ENCODE assay signal across 8 mouse cellular contexts in genomic region chr1:165084179-165084578, GRCm38 (mm10).
DNase-seq lines count a peak whose midpoint lies in the region; ATAC-seq and TF ChIP-seq lines count a peak whose summit lies in the region.

No protein-coding gene starts in this region.

- peaks cover 7% of the 10 kb centered on the region for H3K4me1 ChIP-seq in neural tube, embryonic 12.5 days
- H3K4me1 ChIP-seq in embryonic fibroblast, embryonic 13.5 days (ENCODE audit: control insufficient read depth, insufficient read depth, low read length), result peaks cover 3% of the 10 kb centered on the region; the same call in 1 of the 2 replicates
- no peaks in the 10 kb centered on the region for H3K4me1 ChIP-seq in kidney, embryonic 14.5 days (ENCODE audit: control insufficient read depth, insufficient read depth, low read length)
- H3K4me1 ChIP-seq in kidney, embryonic 15.5 days, result no peaks in the 10 kb centered on the region

- H3K9ac ChIP-seq in neural tube, embryonic 12.5 days, result no peak overlapping the region
- no peak overlapping the region for H3K9ac ChIP-seq in kidney, embryonic 14.5 days (ENCODE audit: low read depth, low read length)
- H3K9ac ChIP-seq in kidney, embryonic 15.5 days, result no peak overlapping the region

- H3K79me2 ChIP-seq in myocyte (ENCODE audit: control insufficient read depth, insufficient read depth), result no peaks in the 10 kb centered on the region

- H3K4me3 ChIP-seq in neural tube, embryonic 12.5 days, result no peak overlapping the region
- no peak overlapping the region for H3K4me3 ChIP-seq in embryonic fibroblast, embryonic 13.5 days (ENCODE audit: insufficient read depth, low read length)
- no peak overlapping the region for H3K4me3 ChIP-seq in myocyte
- H3K4me3 ChIP-seq in kidney, embryonic 14.5 days (ENCODE audit: low read length), result no peak overlapping the region
- no peak overlapping the region for H3K4me3 ChIP-seq in kidney, embryonic 15.5 days (replicated peaks)

- TF ChIP-seq POLR2A in embryonic fibroblast, embryonic 13.5 days (IDR thresholded peaks at IDR 0.05; ENCODE audit: low read depth, low read length), result no peak
- no peak for TF ChIP-seq POLR2A in myocyte (IDR thresholded peaks at IDR 0.05; ENCODE audit: insufficient read length, low read depth)

- WGBS in neural tube, embryonic 12.5 days, result 85% methylated on average over 6 of the region's 6 CpGs
- 83% methylated on average over 6 of the region's 6 CpGs for WGBS in kidney, embryonic 14.5 days
- WGBS in kidney, embryonic 15.5 days, result 84% methylated on average over 6 of the region's 6 CpGs

- no peak for DNase-seq in neural tube, embryonic 10.5 days (ENCODE audit: extremely low spot score, low spot score)
- DNase-seq in heart, postnatal 4 days, result peak; percentile 35

- H3K27me3 ChIP-seq in neural tube, embryonic 12.5 days (replicated peaks), result no peaks in the 10 kb centered on the region
- no peaks in the 10 kb centered on the region for H3K27me3 ChIP-seq in myocyte (ENCODE audit: control insufficient read depth, insufficient read depth, insufficient read length)
- no peaks in the 10 kb centered on the region for H3K27me3 ChIP-seq in kidney, embryonic 14.5 days (ENCODE audit: control insufficient read depth, insufficient read depth, low read length)
- H3K27me3 ChIP-seq in kidney, embryonic 15.5 days, result no peaks in the 10 kb centered on the region

- no peak overlapping the region for H3K4me2 ChIP-seq in neural tube, embryonic 12.5 days (replicated peaks)
- H3K4me2 ChIP-seq in myocyte (ENCODE audit: low read depth), result peak overlapping the region; percentile 25
- no peak overlapping the region for H3K4me2 ChIP-seq in kidney, embryonic 14.5 days (replicated peaks; ENCODE audit: low read depth, low read length)
- no peak overlapping the region for H3K4me2 ChIP-seq in kidney, embryonic 15.5 days

- ATAC-seq in neural tube, embryonic 12.5 days (ENCODE audit: low FRiP score, low read depth), result peak; percentile 41; the same call in 1 of the 2 replicates
- ATAC-seq in kidney, embryonic 14.5 days (ENCODE audit: low FRiP score, low TSS enrichment), result no peak
- ATAC-seq in kidney, embryonic 15.5 days (replicated peaks; ENCODE audit: low FRiP score), result no peak
- ATAC-seq in megakaryocyte-erythroid progenitor cell, adult 5-6 weeks (replicated peaks; ENCODE audit: low FRiP score, low TSS enrichment, poor library complexity, severe bottlenecking), result no peak

- H3K9me3 ChIP-seq in neural tube, embryonic 12.5 days, result no peaks in the 10 kb centered on the region
- 0 out of 2 replicates have a peak, but pooled peaks cover under 1% of the 10 kb centered on the region for H3K9me3 ChIP-seq in kidney, embryonic 14.5 days (ENCODE audit: control insufficient read depth, low read length)
- no peaks in the 10 kb centered on the region for H3K9me3 ChIP-seq in kidney, embryonic 15.5 days (replicated peaks)

- no peak overlapping the region for H3ac ChIP-seq in myocyte (ENCODE audit: control insufficient read depth, insufficient read length)

- no peak for TF ChIP-seq CTCF in embryonic fibroblast, embryonic 13.5 days (IDR thresholded peaks at IDR 0.05; ENCODE audit: borderline replicate concordance, insufficient read depth, low read length)

- no peaks in the 10 kb centered on the region for H3K36me3 ChIP-seq in neural tube, embryonic 12.5 days
- no peaks in the 10 kb centered on the region for H3K36me3 ChIP-seq in myocyte (ENCODE audit: control insufficient read depth, insufficient read depth)
- H3K36me3 ChIP-seq in kidney, embryonic 14.5 days (ENCODE audit: control insufficient read depth, insufficient read depth, low read length), result no peaks in the 10 kb centered on the region
- H3K36me3 ChIP-seq in kidney, embryonic 15.5 days, result no peaks in the 10 kb centered on the region

- H3K27ac ChIP-seq in neural tube, embryonic 12.5 days, result no peak overlapping the region
- H3K27ac ChIP-seq in embryonic fibroblast, embryonic 13.5 days (ENCODE audit: insufficient read depth, low read length), result peak overlapping the region; percentile 60
- no peak overlapping the region for H3K27ac ChIP-seq in kidney, embryonic 14.5 days (ENCODE audit: low read depth, low read length)
- H3K27ac ChIP-seq in kidney, embryonic 15.5 days, result no peak overlapping the region

TF ChIP-seq in myocyte, 11 proteins besides CTCF, POLR2A, EP300 and RAD21:
- peak in 2 of 3 experiments; percentile 60 to 79 for TF ChIP-seq MYOG (IDR thresholded peaks at IDR 0.05; ENCODE audit: control insufficient read depth in 1 of 3, insufficient read depth in 1 of 3, insufficient read length in 2 of 3, low read depth in 2 of 3)
- TF ChIP-seq TCF12 (IDR thresholded peaks at IDR 0.05; ENCODE audit: insufficient read depth, poor library complexity, severe bottlenecking), result no peak
- TF ChIP-seq MYOD1 (IDR thresholded peaks at IDR 0.05; ENCODE audit: control insufficient read depth in 1 of 3, insufficient read length in 2 of 3, low read depth in 2 of 3), result peak in 2 of 3 experiments; percentile 66 to 76
- TF ChIP-seq POLR2AphosphoS2 (IDR thresholded peaks at IDR 0.05; ENCODE audit: insufficient read length, low read depth), result no peak
- no peak for TF ChIP-seq CEBPB (IDR thresholded peaks at IDR 0.05; ENCODE audit: insufficient read depth, poor library complexity, severe bottlenecking)
TF ChIP-seq in myocyte: peak in this region for 2.
